Mouse (Mus musculus): ENCODE measurements around the gene Prrc2c. TPM values are rescaled to one million over a fixed set of nuclear protein-coding genes. Genes with fewer than 3 reads are reported as not detected.

Gene Prrc2c
- total RNA-seq, 1 experiment from 2014 or later: 237 TPM

- ATAC-seq (ENCODE audit: extremely low read depth, insufficient number of reproducible peaks, low FRiP score, poor library complexity, severe bottlenecking): peak; percentile 89
Observed at GRCm38 (mm10) chr1:162625229-162625628, 115.1 kb downstream of the Prrc2c start.

DNA sequence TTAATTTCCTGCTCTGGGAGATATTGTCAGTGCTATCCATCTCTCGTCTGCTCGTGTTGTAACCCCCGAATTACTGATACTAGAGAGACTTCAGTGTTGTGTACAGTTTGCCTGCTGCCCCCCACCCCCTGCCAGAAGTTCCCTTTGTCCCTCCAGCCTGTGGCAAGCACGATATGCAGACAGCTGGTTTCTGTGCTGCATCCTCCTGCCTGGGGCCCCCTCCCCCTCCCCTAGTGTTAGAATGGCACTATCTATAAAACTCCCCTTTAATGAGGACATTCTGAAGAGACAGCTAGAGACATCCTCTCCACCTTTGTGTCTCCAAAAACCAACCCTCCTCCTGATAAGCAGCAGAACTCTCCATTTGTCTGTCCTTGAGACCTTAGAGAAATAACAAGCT is 116.5 kb downstream of the Prrc2c start:
- no peak for ATAC-seq (ENCODE audit: extremely low read depth, insufficient number of reproducible peaks, low FRiP score, poor library complexity, severe bottlenecking)

Other genes starting within 250 kb of the Prrc2c start
- gene Mettl13, start 192.0 kb downstream of the Prrc2c start, total RNA-seq (2017): 5.3 and 7.6 TPM in 2 replicates
- gene Vamp4, start 170.0 kb downstream of the Prrc2c start, total RNA-seq (2017): 70.0 and 81.5 TPM in 2 replicates
- not detected in 2 replicates for gene Myoc, start 101.4 kb downstream of the Prrc2c start, total RNA-seq (2017)
- gene Myocos, start 82.3 kb downstream of the Prrc2c start, total RNA-seq (2017): not detected in 2 replicates
- 0.25 TPM in 1 of 2 replicates, not detected in the other for gene Fmo4, start 73.4 kb upstream of the Prrc2c start, total RNA-seq (2017)
- 0.61 TPM in 1 of 2 replicates, not detected in the other for gene Fmo1, start 126.1 kb upstream of the Prrc2c start, total RNA-seq (2017)
- gene Fmo2, start 158.2 kb upstream of the Prrc2c start, total RNA-seq (2017): 0.12 TPM in 1 of 2 replicates, not detected in the other
- not detected in 2 replicates for gene Fmo6, start 197.0 kb upstream of the Prrc2c start, total RNA-seq (2017)
- not detected in 2 replicates for gene Fmo3, start 244.0 kb upstream of the Prrc2c start, total RNA-seq (2017)

Measured in neutrophil, adult 5-6 weeks (primary cell).